Mouse (Mus musculus) embryonic fibroblast, embryonic 13.5 days (primary cell): ENCODE data around the gene Glra4. TPM values are rescaled to one million over a fixed set of nuclear protein-coding genes. Genes with fewer than 3 reads are reported as not detected.
A peak's percentile ranks its signal among the peaks of the same experiment; 100 is the strongest.

Source experiments
- H3K27ac ChIP-seq: 2 replicates; pipeline ENCODE4 v1.5.1; 2012; ENCODE audit warnings: low read length, control low read depth, inconsistent platforms; ENCODE audit not compliant: insufficient read depth
- H3K4me1 ChIP-seq: 2 replicates; pipeline ENCODE4 v1.6.1; 2011; ENCODE audit warnings: low read length; ENCODE audit not compliant: control insufficient read depth, insufficient read depth
- H3K4me3 ChIP-seq: 2 replicates; pipeline ENCODE4 v1.5.1; 2011; ENCODE audit warnings: mild to moderate bottlenecking, control low read depth, low read length; ENCODE audit not compliant: insufficient read depth
- CTCF ChIP-seq: IDR thresholded peaks from 2 replicates; pipeline ENCODE4 v1.5.1; 2011; ENCODE audit warnings: mild to moderate bottlenecking, control low read depth, low read length, moderate library complexity, borderline replicate concordance; ENCODE audit not compliant: insufficient read depth
- POLR2A ChIP-seq: IDR thresholded peaks from 2 replicates; pipeline ENCODE4 v1.6.1; 2011; ENCODE audit warnings: low read depth, mild to moderate bottlenecking, control low read depth, low read length, moderate library complexity
- polyA plus RNA-seq: library from polyadenylated mRNA; stranded (reverse); fragments of >200 nt; gene quantifications from 2 replicates; pipeline ENCODE4 v1.2.4, GENCODE M21; 2011; ENCODE audit warnings: low read depth; ENCODE audit not compliant: missing spikeins, insufficient read length

Gene Glra4
- polyA plus RNA-seq, 1 experiment, result not detected

- no peak for TF ChIP-seq CTCF
- TF ChIP-seq POLR2A, result no peak
- Histone ChIP-seq H3K4me3 (no peak overlapping the region), H3K4me1 (no peaks in the 10 kb centered on the region), H3K27ac (no peak overlapping the region)
These were observed 18.6 kb downstream of the Glra4 start for GRCm38 (mm10) chrX:136761103-136762074.

GRCm38 (mm10) chrX:136755464-136755863, 24.5 kb downstream of the Glra4 start:
- no peak overlapping the region for H3K27ac ChIP-seq
- H3K4me3 ChIP-seq, result no peak overlapping the region
- no peak for TF ChIP-seq POLR2A
- no peak for TF ChIP-seq CTCF
- no peaks in the 10 kb centered on the region for H3K4me1 ChIP-seq

- H3K4me3 ChIP-seq, result no peak overlapping the region
- H3K27ac ChIP-seq, result no peak overlapping the region
- H3K4me1 ChIP-seq, result no peaks in the 10 kb centered on the region
- TF ChIP-seq POLR2A (no peak), CTCF (no peak)
These were observed 30.6 kb downstream of the Glra4 start for GRCm38 (mm10) chrX:136749329-136749728.

- no peak overlapping the region for H3K27ac ChIP-seq
- H3K4me3 ChIP-seq, result no peak overlapping the region
- no peaks in the 10 kb centered on the region for H3K4me1 ChIP-seq
- no peak for TF ChIP-seq CTCF
- TF ChIP-seq POLR2A, result no peak
These were observed 35.3 kb downstream of the Glra4 start for GRCm38 (mm10) chrX:136744663-136745062.

- H3K4me3 ChIP-seq, result peak within 1 kb of the TSS; percentile 57
- peak within 1 kb of the TSS; percentile 99 for H3K27ac ChIP-seq
- TF ChIP-seq CTCF (no peak), POLR2A (no peak)
- H3K4me1 ChIP-seq, result no peaks in the 10 kb centered on the region
These were observed 36.5 kb downstream of the Glra4 start, which contains the start of gene Morf4l2 for GRCm38 (mm10) chrX:136743459-136743858. Morf4l2 (minus strand) TSS chrX:136743690.

- peak overlapping the region; percentile 99 for H3K27ac ChIP-seq
- peak overlapping the region; percentile 57 for H3K4me3 ChIP-seq
- no peak for TF ChIP-seq CTCF
- no peak for TF ChIP-seq POLR2A
- no peaks in the 10 kb centered on the region for H3K4me1 ChIP-seq
These were observed 37.3 kb downstream of the Glra4 start for GRCm38 (mm10) chrX:136742661-136743103.

- no peaks in the 10 kb centered on the region for H3K4me1 ChIP-seq
- peak overlapping the region; percentile 69 for H3K4me3 ChIP-seq
- H3K27ac ChIP-seq, result peak overlapping the region; percentile 99
- no peak for TF ChIP-seq CTCF
- no peak for TF ChIP-seq POLR2A
These were observed 37.7 kb downstream of the Glra4 start for GRCm38 (mm10) chrX:136742241-136742640.

- Histone ChIP-seq H3K4me3 (peak overlapping the region; percentile 69), H3K27ac (peak overlapping the region; percentile 99), H3K4me1 (no peaks in the 10 kb centered on the region)
- no peak for TF ChIP-seq CTCF
- peak; percentile 71 for TF ChIP-seq POLR2A
These were observed 38.2 kb downstream of the Glra4 start for GRCm38 (mm10) chrX:136741651-136742201.

GRCm38 (mm10) chrX:136740791-136741650, 38.9 kb downstream of the Glra4 start:
- peak overlapping the region; percentile 93 for H3K4me3 ChIP-seq
- no peaks in the 10 kb centered on the region for H3K4me1 ChIP-seq
- peak overlapping the region; percentile 95 for H3K27ac ChIP-seq
- TF ChIP-seq POLR2A, result peak; percentile 94
- no peak for TF ChIP-seq CTCF
